Mouse (Mus musculus): ENCODE data around the gene Bbof1. TPM values are rescaled to one million over a fixed set of nuclear protein-coding genes. Genes with fewer than 3 reads are reported as not detected.

The Bbof1 gene
- 2.4 and 3.0 TPM in 2 replicates for polyA plus RNA-seq (2016; fragmentation: Nextera tagmentation; extraction: Ambion mirVana)

GRCm38 (mm10) chr12:84408819-84409507 lies at the start of gene Bbof1, which contains the start of gene Entpd5:
Bbof1 (plus strand) TSS chr12:84409071.
Entpd5 (minus strand) TSS chr12:84409029.
- Histone ChIP-seq H3K4me3 (peak within 1 kb of the TSS; percentile 60), H3K4me1 (peaks cover 7% of the 10 kb centered on the region), H3K27me3 (replicated peaks) (no peaks in the 10 kb centered on the region), H3K9ac (peak within 1 kb of the TSS; percentile 65), H3K9me3 (no peaks in the 10 kb centered on the region), H3K27ac (peak within 1 kb of the TSS; percentile 11; the same call in 1 of the 2 replicates), H3K36me3 (no peaks in the 10 kb centered on the region), H3K4me2 (replicated peaks) (peak within 1 kb of the TSS; percentile 88)
- ATAC-seq (ENCODE audit: low FRiP score, low read depth), result peak; percentile 93
- 1% methylated on average over 62 of the region's 63 CpGs for WGBS

- under 1% methylated on average over 51 of the region's 51 CpGs for WGBS
- Histone ChIP-seq H3K36me3 (peaks cover 6% of the 10 kb centered on the region; the same call in 1 of the 2 replicates), H3K4me1 (peaks cover 14% of the 10 kb centered on the region), H3K9ac (peak within 1 kb of the TSS; percentile 75), H3K4me2 (replicated peaks) (peak within 1 kb of the TSS; percentile 79), H3K27me3 (replicated peaks) (no peaks in the 10 kb centered on the region), H3K4me3 (peak within 1 kb of the TSS; percentile 92), H3K27ac (no peak within 1 kb of the TSS), H3K9me3 (no peaks in the 10 kb centered on the region)
- ATAC-seq (ENCODE audit: low FRiP score, low read depth), result peak; percentile 99
These were observed 47.0 kb upstream of the Bbof1 start, which contains the start of the genes Coq6 and Fam161b for GRCm38 (mm10) chr12:84361555-84362489. Coq6 (plus strand) TSS chr12:84361657. Fam161b (minus strand) TSS chr12:84361833.

GRCm38 (mm10) chr12:84362872-84363271 lies 46.0 kb upstream of the Bbof1 start:
- 66% methylated on average over 2 of the region's 2 CpGs for WGBS
- no peak overlapping the region for H3K4me3 ChIP-seq
- no peak for ATAC-seq (ENCODE audit: low FRiP score, low read depth)
- H3K4me2 ChIP-seq (replicated peaks), result peak overlapping the region; percentile 79
- no peaks in the 10 kb centered on the region for H3K9me3 ChIP-seq
- H3K9ac ChIP-seq, result no peak overlapping the region
- H3K36me3 ChIP-seq, result peaks cover 6% of the 10 kb centered on the region; the same call in 1 of the 2 replicates
- no peak overlapping the region for H3K27ac ChIP-seq
- H3K27me3 ChIP-seq (replicated peaks), result no peaks in the 10 kb centered on the region
- H3K4me1 ChIP-seq, result peaks cover 14% of the 10 kb centered on the region

- H3K27ac ChIP-seq, result no peak overlapping the region
- peaks cover 14% of the 10 kb centered on the region for H3K4me1 ChIP-seq
- H3K9ac ChIP-seq, result no peak overlapping the region
- no peaks in the 10 kb centered on the region for H3K27me3 ChIP-seq (replicated peaks)
- H3K9me3 ChIP-seq, result no peaks in the 10 kb centered on the region
- no peak overlapping the region for H3K4me2 ChIP-seq (replicated peaks)
- H3K36me3 ChIP-seq, result peaks cover 20% of the 10 kb centered on the region
- 80% methylated on average over 9 of the region's 9 CpGs for WGBS
- ATAC-seq (ENCODE audit: low FRiP score, low read depth), result no peak
- no peak overlapping the region for H3K4me3 ChIP-seq
These were observed 44.6 kb upstream of the Bbof1 start for GRCm38 (mm10) chr12:84364291-84364690.

GRCm38 (mm10) chr12:84365137-84365536 lies 43.7 kb upstream of the Bbof1 start:
- Histone ChIP-seq H3K4me1 (peaks cover 14% of the 10 kb centered on the region), H3K4me2 (replicated peaks) (no peak overlapping the region), H3K4me3 (no peak overlapping the region), H3K36me3 (peaks cover 29% of the 10 kb centered on the region), H3K9me3 (no peaks in the 10 kb centered on the region), H3K27me3 (replicated peaks) (no peaks in the 10 kb centered on the region), H3K27ac (no peak overlapping the region), H3K9ac (no peak overlapping the region)
- WGBS, result 97% methylated on average over 6 of the region's 6 CpGs
- no peak for ATAC-seq (ENCODE audit: low FRiP score, low read depth)

GRCm38 (mm10) chr12:84366971-84367370 lies 41.9 kb upstream of the Bbof1 start:
- WGBS, result 68% methylated on average over 9 of the region's 9 CpGs
- H3K27ac ChIP-seq, result no peak overlapping the region
- H3K27me3 ChIP-seq (replicated peaks), result no peaks in the 10 kb centered on the region
- H3K4me1 ChIP-seq, result peaks cover 7% of the 10 kb centered on the region
- H3K4me3 ChIP-seq, result no peak overlapping the region
- no peak for ATAC-seq (ENCODE audit: low FRiP score, low read depth)
- peaks cover 47% of the 10 kb centered on the region for H3K36me3 ChIP-seq
- H3K9me3 ChIP-seq, result no peaks in the 10 kb centered on the region
- no peak overlapping the region for H3K4me2 ChIP-seq (replicated peaks)
- H3K9ac ChIP-seq, result no peak overlapping the region

- Histone ChIP-seq H3K4me1 (no peaks in the 10 kb centered on the region), H3K4me2 (replicated peaks) (no peak overlapping the region), H3K27me3 (replicated peaks) (no peaks in the 10 kb centered on the region), H3K27ac (no peak overlapping the region), H3K36me3 (peaks cover 66% of the 10 kb centered on the region), H3K9me3 (no peaks in the 10 kb centered on the region), H3K4me3 (no peak overlapping the region), H3K9ac (no peak overlapping the region)
- WGBS, result 96% methylated on average over 5 of the region's 5 CpGs
- no peak for ATAC-seq (ENCODE audit: low FRiP score, low read depth)
These were observed 37.2 kb upstream of the Bbof1 start for GRCm38 (mm10) chr12:84371647-84372046.

- peaks cover 50% of the 10 kb centered on the region for H3K36me3 ChIP-seq
- WGBS, result 50% methylated on average over 6 of the region's 6 CpGs
- no peak overlapping the region for H3K4me2 ChIP-seq (replicated peaks)
- H3K27ac ChIP-seq, result no peak overlapping the region
- H3K27me3 ChIP-seq (replicated peaks), result no peaks in the 10 kb centered on the region
- no peak overlapping the region for H3K4me3 ChIP-seq
- no peak overlapping the region for H3K9ac ChIP-seq
- ATAC-seq (ENCODE audit: low FRiP score, low read depth), result no peak
- H3K4me1 ChIP-seq, result no peaks in the 10 kb centered on the region
- H3K9me3 ChIP-seq, result no peaks in the 10 kb centered on the region
These were observed 34.9 kb upstream of the Bbof1 start for GRCm38 (mm10) chr12:84373831-84374481.

- ATAC-seq (ENCODE audit: low FRiP score, low read depth), result no peak
These were observed 26.5 kb upstream of the Bbof1 start for GRCm38 (mm10) chr12:84382369-84382768.

GRCm38 (mm10) chr12:84384644-84385081 lies 24.2 kb upstream of the Bbof1 start:
- 86% methylated on average over 5 of the region's 5 CpGs for WGBS
- H3K9ac ChIP-seq, result no peak overlapping the region
- H3K4me1 ChIP-seq, result no peaks in the 10 kb centered on the region
- no peaks in the 10 kb centered on the region for H3K9me3 ChIP-seq
- no peak overlapping the region for H3K4me3 ChIP-seq
- no peak for ATAC-seq (ENCODE audit: low FRiP score, low read depth)
- no peaks in the 10 kb centered on the region for H3K27me3 ChIP-seq (replicated peaks)
- H3K27ac ChIP-seq, result no peak overlapping the region
- no peak overlapping the region for H3K4me2 ChIP-seq (replicated peaks)
- no peaks in the 10 kb centered on the region for H3K36me3 ChIP-seq

More at GRCm38 (mm10) chr12:84382369-84382768, 26.5 kb upstream of the Bbof1 start:
- Histone ChIP-seq H3K9me3 (no peaks in the 10 kb centered on the region), H3K4me1 (no peaks in the 10 kb centered on the region), H3K4me2 (replicated peaks) (no peak overlapping the region), H3K4me3 (no peak overlapping the region), H3K9ac (no peak overlapping the region), H3K36me3 (no peaks in the 10 kb centered on the region), H3K27me3 (replicated peaks) (no peaks in the 10 kb centered on the region), H3K27ac (no peak overlapping the region)
- WGBS, result 85% methylated on average over 4 of the region's 4 CpGs

- Histone ChIP-seq H3K4me3 (no peak overlapping the region), H3K4me1 (no peaks in the 10 kb centered on the region), H3K27me3 (replicated peaks) (no peaks in the 10 kb centered on the region), H3K4me2 (replicated peaks) (no peak overlapping the region), H3K27ac (no peak overlapping the region), H3K9ac (no peak overlapping the region), H3K9me3 (no peaks in the 10 kb centered on the region), H3K36me3 (no peaks in the 10 kb centered on the region)
- WGBS, result 90% methylated on average over 4 of the region's 4 CpGs
- ATAC-seq (ENCODE audit: low FRiP score, low read depth), result no peak
These were observed 23.5 kb upstream of the Bbof1 start for GRCm38 (mm10) chr12:84385408-84385807.

GRCm38 (mm10) chr12:84388097-84388496 lies 20.8 kb upstream of the Bbof1 start:
- Histone ChIP-seq H3K36me3 (no peaks in the 10 kb centered on the region), H3K9ac (no peak overlapping the region), H3K4me3 (no peak overlapping the region), H3K9me3 (no peaks in the 10 kb centered on the region), H3K4me2 (replicated peaks) (no peak overlapping the region), H3K27me3 (replicated peaks) (no peaks in the 10 kb centered on the region), H3K27ac (no peak overlapping the region), H3K4me1 (no peaks in the 10 kb centered on the region)
- WGBS, result 86% methylated on average over 8 of the region's 8 CpGs
- no peak for ATAC-seq (ENCODE audit: low FRiP score, low read depth)

Measured in neural tube, embryonic 12.5 days (tissue).